Mouse (Mus musculus) embryonic facial prominence, embryonic 15.5 days (tissue): ENCODE results near the gene Zfp933. TPM values are rescaled to one million over a fixed set of nuclear protein-coding genes. Genes with fewer than 3 reads are reported as not detected.
"Not testable (repeated sequence)": the region's sequence is repeated elsewhere in the genome, so short reads cannot be mapped to it uniquely, and the experiment has no call there.

Experiments
- ATAC-seq: fragments of 200-750 bp; cut with Nextera tagmentation; 2 replicates; pipeline ENCODE4 v1.8.0; 2017; ENCODE audit warnings: low read depth, moderate TSS enrichment; ENCODE audit not compliant: insufficient number of reproducible peaks, low FRiP score, low TSS enrichment
- H3K27ac ChIP-seq: fragments of 300-500 bp; sonication (generic); replicated peaks from 2 replicates; pipeline ENCODE4 v1.5.1; 2015; ENCODE audit warnings: mild to moderate bottlenecking, inconsistent platforms
- H3K27me3 ChIP-seq: fragments of 300-500 bp; sonication (generic); 2 replicates; pipeline ENCODE4 v1.6.1; 2015; ENCODE audit warnings: inconsistent platforms
- H3K36me3 ChIP-seq: fragments of 300-500 bp; sonication (generic); 2 replicates; pipeline ENCODE4 v1.6.1; 2015; ENCODE audit warnings: mild to moderate bottlenecking, inconsistent platforms
- H3K4me1 ChIP-seq: fragments of 300-500 bp; sonication (generic); 2 replicates; pipeline ENCODE4 v1.6.1; 2015; ENCODE audit warnings: inconsistent platforms
- H3K4me2 ChIP-seq: fragments of 300-500 bp; sonication (generic); replicated peaks from 2 replicates; pipeline ENCODE4 v1.6.1; 2015; ENCODE audit warnings: mild to moderate bottlenecking, inconsistent platforms
- H3K4me3 ChIP-seq: fragments of 300-500 bp; sonication (generic); replicated peaks from 2 replicates; pipeline ENCODE4 v1.5.1; 2015; ENCODE audit warnings: mild to moderate bottlenecking, inconsistent platforms
- H3K9ac ChIP-seq: fragments of 300-500 bp; sonication (generic); 2 replicates; pipeline ENCODE4 v1.6.1; 2015; ENCODE audit warnings: inconsistent platforms
- H3K9me3 ChIP-seq: fragments of 300-500 bp; sonication (generic); replicated peaks from 2 replicates; pipeline ENCODE4 v1.6.1; 2016; ENCODE audit warnings: inconsistent platforms
- WGBS: fragments of 180-500 bp; shearing (Covaris S2); methylation state at CpG from one replicate; pipeline ENCODE4 v1.1.7; 2015; 5-methylcytosine and 5-hydroxymethylcytosine counted together
- polyA plus RNA-seq: library from polyadenylated mRNA; unstranded; fragments of >200 nt; fragmentation: Nextera tagmentation; extraction: Ambion mirVana; gene quantifications from 2 replicates; pipeline ENCODE4 v1.2.1, GENCODE M21; 2015

The Zfp933 gene
- polyA plus RNA-seq, 1 experiment from 2014 or later: 4.6 TPM

DNA sequence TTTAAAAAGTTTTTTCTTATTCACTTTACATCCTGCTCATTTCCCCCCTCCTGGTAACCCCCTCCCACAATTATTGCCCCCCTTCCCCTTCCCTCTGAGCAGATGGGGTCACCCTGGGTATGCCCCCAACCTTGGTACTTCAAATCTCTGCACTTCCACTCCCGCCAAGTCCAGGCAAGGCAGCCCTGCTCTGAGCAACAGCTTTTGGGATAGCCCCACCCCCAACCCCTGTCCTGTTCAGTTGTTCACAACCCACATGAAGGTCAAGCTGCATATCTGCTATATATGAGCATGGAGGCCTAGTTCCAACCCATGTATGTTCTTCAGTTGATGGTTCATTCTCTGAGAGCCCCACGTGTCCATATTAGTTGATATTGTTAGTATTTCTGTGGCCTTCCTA, 2.6 kb upstream of the Zfp933 start:
- WGBS: 80% methylated on average over 2 of the region's 2 CpGs
- Histone ChIP-seq H3K9me3 (no peaks in the 10 kb centered on the region; the same call in 1 of the 2 replicates), H3K27ac (no peak overlapping the region), H3K36me3 (peaks cover 4% of the 10 kb centered on the region; the same call in 1 of the 2 replicates), H3K4me1 (peaks cover 11% of the 10 kb centered on the region), H3K4me2 (no peak overlapping the region), H3K9ac (no peak overlapping the region), H3K4me3 (no peak overlapping the region), H3K27me3 (no peaks in the 10 kb centered on the region)
- ATAC-seq: no peak

DNA sequence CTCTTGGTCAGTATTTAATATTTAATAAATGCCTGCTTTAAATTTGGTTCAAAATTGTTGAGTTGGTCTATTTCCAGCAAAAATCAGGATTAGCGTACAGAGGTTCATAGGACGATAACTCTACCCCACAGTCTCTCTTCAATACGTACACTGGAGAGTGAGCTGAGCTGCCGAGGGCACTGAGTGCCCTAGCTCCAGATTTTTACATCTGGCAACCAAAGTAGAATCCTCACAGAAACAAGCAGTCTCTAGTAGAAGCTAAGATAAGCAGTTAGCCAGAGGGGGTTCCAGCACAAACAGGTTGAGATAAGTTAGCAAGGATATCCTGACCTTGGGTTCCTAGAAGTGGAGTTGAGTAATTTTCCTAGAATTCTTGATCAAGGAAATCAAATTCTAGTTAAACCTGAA, 422 bp upstream of the Zfp933 start:
- peaks cover 7% of the 10 kb centered on the region for H3K9me3 ChIP-seq
- H3K27me3 ChIP-seq: no peaks in the 10 kb centered on the region
- WGBS: 1% methylated on average over 4 of the region's 4 CpGs
- ATAC-seq: no peak; the same call in 1 of the 2 replicates
- H3K9ac ChIP-seq: peak overlapping the region; percentile 33
- H3K36me3 ChIP-seq: peaks cover 25% of the 10 kb centered on the region
- H3K27ac ChIP-seq: 0 out of 2 replicates have a peak overlapping the region, but pooled peaks have one; percentile 35
- H3K4me2 ChIP-seq: peak overlapping the region; percentile 68
- peak overlapping the region; percentile 75 for H3K4me3 ChIP-seq
- peaks cover 11% of the 10 kb centered on the region for H3K4me1 ChIP-seq

DNA sequence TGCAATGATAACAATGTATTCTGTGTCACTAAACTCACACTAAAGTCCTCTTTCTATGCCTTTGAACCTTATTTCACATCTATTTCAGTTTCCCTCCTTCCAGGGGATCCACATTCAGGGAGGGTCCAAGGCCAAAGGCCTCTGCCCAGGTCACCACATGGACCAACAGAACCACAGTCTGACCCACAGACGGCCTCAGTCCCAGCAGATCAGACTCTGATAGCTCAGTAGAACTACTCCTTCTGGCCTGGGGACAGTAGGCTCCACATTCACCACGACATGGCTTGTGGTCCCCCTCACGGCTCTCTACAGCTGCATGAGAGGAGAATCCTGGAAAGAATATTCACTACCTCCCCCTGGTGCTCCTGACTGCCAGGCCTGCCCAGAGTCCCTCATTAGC, 5.3 kb downstream of the Zfp933 start:
- no peak overlapping the region for H3K27ac ChIP-seq
- 92% methylated on average over 3 of the region's 3 CpGs for WGBS
- no peak overlapping the region for H3K9ac ChIP-seq
- no peak for ATAC-seq
- peaks cover 5% of the 10 kb centered on the region; the same call in 1 of the 2 replicates for H3K4me1 ChIP-seq
- peaks cover 27% of the 10 kb centered on the region for H3K9me3 ChIP-seq
- no peaks in the 10 kb centered on the region for H3K27me3 ChIP-seq
- H3K4me3 ChIP-seq: no peak overlapping the region
- H3K36me3 ChIP-seq: peaks cover 53% of the 10 kb centered on the region
- no peak overlapping the region for H3K4me2 ChIP-seq

DNA sequence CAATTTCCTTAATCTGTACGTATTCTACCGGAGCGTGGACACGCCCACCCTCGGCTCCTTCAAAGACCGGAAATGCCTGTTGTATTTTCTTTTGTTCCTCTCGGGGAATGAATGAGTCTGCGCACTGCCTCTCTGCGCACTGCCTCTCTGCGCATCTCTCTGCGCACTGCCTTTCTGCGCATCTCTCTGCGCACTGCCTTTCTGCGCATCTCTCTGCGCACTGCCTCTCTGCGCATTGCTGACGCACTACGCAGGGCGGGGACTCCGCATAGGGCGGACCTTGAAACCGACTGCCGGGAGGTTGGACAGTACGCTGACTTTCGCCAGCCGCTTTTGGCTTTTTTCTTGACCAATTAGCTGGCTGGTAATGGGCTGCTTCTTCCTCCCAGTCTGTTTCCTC, 8.9 kb downstream of the Zfp933 start:
- H3K9ac ChIP-seq, ATAC-seq, H3K27ac ChIP-seq, H3K4me1 ChIP-seq, H3K4me3 ChIP-seq, H3K4me2 ChIP-seq, H3K27me3 ChIP-seq: not testable (repeated sequence)
- WGBS: over 99% methylated on average over 13 of the region's 26 CpGs
- Histone ChIP-seq H3K36me3 (peaks cover 34% of the 10 kb centered on the region), H3K9me3 (peaks cover 27% of the 10 kb centered on the region)

DNA sequence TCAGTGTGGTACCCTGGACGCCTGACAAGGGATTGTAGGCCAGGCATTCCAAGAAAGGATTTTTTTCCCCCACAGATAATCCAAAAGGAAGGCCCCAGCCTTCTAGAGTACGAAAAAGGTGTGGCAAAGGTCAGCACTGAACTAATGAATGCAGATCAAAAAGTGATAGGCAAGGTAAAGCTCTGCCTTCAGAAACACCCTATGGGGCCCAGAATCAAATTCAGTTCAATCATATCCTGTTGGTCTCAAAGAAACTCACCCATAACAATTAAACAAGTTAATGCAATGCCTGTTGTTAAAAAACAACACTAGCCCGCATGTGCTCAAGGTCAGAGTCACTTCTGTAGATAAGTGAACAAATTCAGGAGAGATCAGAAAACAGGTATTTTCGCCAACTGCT, 23.8 kb downstream of the Zfp933 start:
- Histone ChIP-seq H3K4me3 (no peak overlapping the region), H3K9ac (no peak overlapping the region), H3K27ac (no peak overlapping the region), H3K27me3 (no peaks in the 10 kb centered on the region), H3K36me3 (peaks cover 56% of the 10 kb centered on the region), H3K4me2 (no peak overlapping the region), H3K4me1 (no peaks in the 10 kb centered on the region), H3K9me3 (peaks cover 78% of the 10 kb centered on the region)
- WGBS: 94% methylated on average over 4 of the region's 4 CpGs
- ATAC-seq: no peak

DNA sequence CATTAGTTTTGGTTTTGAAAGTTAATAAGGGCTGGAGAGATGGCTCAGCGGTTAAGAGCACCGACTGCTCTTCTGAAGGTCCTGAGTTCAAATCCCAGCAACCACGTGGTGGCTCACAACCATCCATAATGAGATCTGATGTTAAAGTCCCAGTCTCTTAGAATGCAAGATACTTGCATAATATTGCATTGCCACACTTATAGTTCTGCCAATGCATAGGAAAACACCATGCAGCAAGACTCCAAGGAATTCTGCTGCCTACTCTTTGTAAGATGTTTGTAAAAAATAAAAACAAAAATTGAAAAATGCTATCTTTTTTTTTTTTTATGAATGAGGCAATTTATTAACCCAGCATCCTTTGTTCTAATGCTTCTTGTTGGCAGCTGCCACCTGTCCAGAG, 26.8 kb downstream of the Zfp933 start:
- not testable (repeated sequence) for H3K27me3 ChIP-seq, H3K4me2 ChIP-seq, H3K4me3 ChIP-seq, ATAC-seq, H3K9ac ChIP-seq, H3K27ac ChIP-seq, H3K4me1 ChIP-seq
- peaks cover 30% of the 10 kb centered on the region for H3K36me3 ChIP-seq
- H3K9me3 ChIP-seq: peaks cover 75% of the 10 kb centered on the region
- WGBS: 83% methylated on average over 3 of the region's 3 CpGs

DNA sequence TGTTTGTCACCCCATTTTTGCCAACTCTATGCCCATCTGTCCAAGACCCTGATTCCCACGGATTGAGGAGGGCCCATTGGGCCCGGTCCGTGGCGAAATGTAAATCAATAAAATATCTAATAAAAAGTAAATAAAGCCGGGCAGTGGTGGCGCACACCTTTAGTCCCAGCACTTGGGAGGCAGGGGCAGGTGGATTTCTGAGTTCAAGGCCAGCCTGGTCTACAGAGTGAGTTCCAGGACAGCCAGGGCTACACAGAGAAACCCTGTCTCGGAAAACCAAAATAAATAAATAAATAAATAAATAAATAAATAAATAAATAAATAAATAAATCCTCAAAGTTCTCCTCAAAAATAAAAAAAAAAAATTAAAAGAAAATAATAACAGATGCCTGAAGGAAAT, 28.5 kb downstream of the Zfp933 start:
- not testable (repeated sequence) for H3K4me1 ChIP-seq, H3K27me3 ChIP-seq, H3K9ac ChIP-seq, ATAC-seq, H3K4me3 ChIP-seq, H3K27ac ChIP-seq, H3K4me2 ChIP-seq
- peaks cover 13% of the 10 kb centered on the region for H3K36me3 ChIP-seq
- 84% methylated on average over 7 of the region's 7 CpGs for WGBS
- H3K9me3 ChIP-seq: peaks cover 58% of the 10 kb centered on the region

DNA sequence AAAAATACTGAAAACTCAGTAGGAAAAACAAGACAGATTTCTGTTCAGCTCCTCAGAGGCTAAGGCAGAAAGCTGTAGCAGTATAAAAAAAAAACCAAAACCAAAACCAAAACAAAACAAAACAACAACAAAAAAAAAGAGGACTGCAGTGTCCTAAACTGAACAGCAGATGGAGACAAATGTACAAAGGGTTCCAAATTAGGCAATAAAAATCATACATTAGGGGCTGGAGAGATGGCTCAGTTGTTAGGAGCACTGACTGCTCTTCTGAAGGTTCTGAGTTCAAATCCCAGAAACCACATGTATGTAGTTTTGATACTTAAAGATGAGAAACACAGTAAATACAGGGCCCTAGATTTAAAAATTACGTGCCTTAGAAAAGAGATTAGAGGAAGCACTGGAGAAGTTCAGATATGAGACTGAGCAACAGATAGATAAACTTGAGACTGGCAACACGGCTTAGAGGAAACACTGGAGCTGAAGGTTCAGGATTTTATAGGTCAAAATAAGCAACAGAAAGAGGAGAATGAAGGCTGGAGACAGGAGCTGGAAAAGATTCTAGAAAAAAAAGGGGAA, 33.5 kb downstream of the Zfp933 start:
- WGBS: 78% methylated on average over 2 of the region's 2 CpGs

DNA sequence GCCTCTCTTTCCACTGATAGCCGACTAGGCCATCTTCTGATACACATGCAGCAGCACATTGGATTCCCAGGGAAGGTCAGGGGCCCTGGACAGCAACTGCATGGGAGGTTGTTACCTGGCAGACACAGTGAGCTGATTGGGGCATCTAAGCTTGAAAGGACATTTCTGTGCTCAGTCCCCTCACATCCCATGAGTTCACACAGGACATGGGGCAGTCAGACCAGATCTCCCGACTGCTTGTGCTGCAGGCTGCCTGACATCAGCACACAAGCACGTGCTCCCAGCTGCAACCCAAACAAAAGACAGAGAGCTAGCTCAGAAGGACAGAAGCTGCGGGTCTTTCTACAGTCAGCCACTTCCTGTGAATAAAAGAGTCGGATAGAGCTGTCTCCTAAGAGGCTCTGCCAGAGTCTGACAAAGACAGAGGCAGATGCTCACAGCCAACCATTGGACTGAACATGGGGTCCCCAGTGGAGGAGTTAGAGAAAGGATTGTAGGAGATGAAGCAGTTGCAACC, 34.9 kb downstream of the Zfp933 start:
- no peaks in the 10 kb centered on the region for H3K4me1 ChIP-seq
- no peak overlapping the region for H3K27ac ChIP-seq
- no peak overlapping the region for H3K9ac ChIP-seq
- WGBS: 44% methylated on average over 5 of the region's 5 CpGs
- no peaks in the 10 kb centered on the region for H3K27me3 ChIP-seq
- ATAC-seq: no peak
- peaks cover 11% of the 10 kb centered on the region for H3K9me3 ChIP-seq
- H3K4me3 ChIP-seq: no peak overlapping the region
- H3K36me3 ChIP-seq: no peaks in the 10 kb centered on the region
- H3K4me2 ChIP-seq: no peak overlapping the region

More for the DNA sequence above, 33.5 kb downstream of the Zfp933 start:
- H3K9ac ChIP-seq: no peak overlapping the region
- no peak overlapping the region for H3K27ac ChIP-seq
- ATAC-seq: no peak
- no peaks in the 10 kb centered on the region for H3K27me3 ChIP-seq
- H3K9me3 ChIP-seq: peaks cover 12% of the 10 kb centered on the region
- no peaks in the 10 kb centered on the region for H3K36me3 ChIP-seq
- no peaks in the 10 kb centered on the region for H3K4me1 ChIP-seq
- H3K4me2 ChIP-seq: no peak overlapping the region
- H3K4me3 ChIP-seq: no peak overlapping the region

DNA sequence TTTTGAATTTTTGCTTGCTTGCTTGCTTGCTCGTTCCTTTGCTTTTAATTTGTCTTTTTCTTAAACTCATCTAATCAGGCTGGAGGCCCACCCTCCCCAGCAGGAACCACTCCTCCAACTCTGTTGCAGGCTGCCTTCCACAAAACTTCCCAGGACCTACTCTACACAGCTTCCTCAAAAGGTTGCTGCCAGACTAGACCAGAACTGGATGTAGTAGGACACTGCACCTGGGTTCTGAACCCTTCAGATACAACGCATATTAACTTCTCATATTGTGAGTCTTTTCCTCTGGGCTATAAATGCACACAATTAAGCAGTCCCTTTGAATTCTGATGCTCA, 38.2 kb downstream of the Zfp933 start:
- not testable (repeated sequence) for H3K9me3 ChIP-seq, H3K27ac ChIP-seq, H3K36me3 ChIP-seq, H3K4me1 ChIP-seq, ATAC-seq, H3K9ac ChIP-seq, H3K27me3 ChIP-seq
- WGBS: 45% methylated on average over 2 of the region's 2 CpGs
- H3K4me2 ChIP-seq: peak overlapping the region; percentile 67
- H3K4me3 ChIP-seq: peak overlapping the region; percentile 49

DNA sequence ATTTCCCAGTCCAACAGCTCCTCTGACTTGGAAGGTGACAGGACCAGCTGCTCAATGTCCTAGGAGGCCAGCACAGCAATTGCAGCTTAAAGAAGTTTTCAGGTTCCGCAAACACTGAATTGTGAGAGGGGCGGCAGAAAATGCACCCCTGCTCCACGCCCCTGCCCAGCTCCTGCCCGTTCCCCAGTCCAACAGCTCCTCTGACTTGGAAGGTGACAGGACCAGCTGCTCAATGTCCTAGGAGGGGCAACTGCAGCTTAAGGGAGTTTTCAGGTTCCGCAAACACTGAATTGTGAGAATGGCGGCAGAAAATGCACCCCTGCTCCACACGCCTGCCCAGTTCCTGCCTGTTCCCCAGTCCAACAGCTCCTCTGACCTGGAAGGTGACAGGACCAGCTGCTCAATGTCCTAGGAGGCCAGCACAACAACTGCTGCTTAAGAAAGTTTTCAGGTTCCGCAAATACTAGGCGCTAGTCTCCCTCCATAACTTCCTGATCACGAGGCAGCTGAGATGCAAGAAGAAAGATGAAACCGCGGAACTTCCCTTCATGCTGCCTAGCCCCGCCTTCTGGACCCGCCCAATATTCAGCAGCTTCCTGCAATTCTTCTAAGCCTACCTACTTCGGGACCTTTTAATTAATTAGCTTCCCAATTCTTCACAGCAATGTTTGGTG, 38.7 kb downstream of the Zfp933 start, which contains the start of gene Zfp984:
Gene Zfp984 (minus strand): TSS at position 497 of the 674 bp plus-strand sequence.
- WGBS: 12% methylated on average over 15 of the region's 15 CpGs
- H3K36me3 ChIP-seq, H3K27me3 ChIP-seq, H3K9me3 ChIP-seq, H3K4me1 ChIP-seq: not testable (repeated sequence)
- H3K4me3 ChIP-seq: peak within 1 kb of the TSS; percentile 49
- peak; percentile 39; the same call in 1 of the 2 replicates for ATAC-seq
- peak within 1 kb of the TSS; percentile 15; the same call in 1 of the 2 replicates for H3K9ac ChIP-seq
- H3K27ac ChIP-seq: peak within 1 kb of the TSS; percentile 51; the same call in 1 of the 2 replicates
- peak within 1 kb of the TSS; percentile 67 for H3K4me2 ChIP-seq
